Mouse (Mus musculus): Measurements from ENCODE around the gene Zfpl1.
"Not testable (repeated sequence)": the region's sequence is repeated elsewhere in the genome, so short reads cannot be mapped to it uniquely, and the experiment has no call there.

Gene Zfpl1

GRCm38 (mm10) chr19:6057313-6058096, 27.3 kb downstream of the Zfpl1 start, which contains the start of the genes Mrpl49 and Fau:
Mrpl49 (minus strand) TSS chr19:6057785.
Fau (plus strand) TSS chr19:6057844.
- peak; percentile 100 for DNase-seq

- no peak for DNase-seq
Observed at GRCm38 (mm10) chr19:6056696-6057095, 28.1 kb downstream of the Zfpl1 start.

GRCm38 (mm10) chr19:6054296-6054695, 30.5 kb downstream of the Zfpl1 start:
- no peak for DNase-seq

- no peak for DNase-seq
Observed at GRCm38 (mm10) chr19:6052516-6052915, 32.2 kb downstream of the Zfpl1 start.

- no peak for DNase-seq
Observed at GRCm38 (mm10) chr19:6048681-6049410, 35.9 kb downstream of the Zfpl1 start.

- DNase-seq, result no peak
Observed at GRCm38 (mm10) chr19:6047899-6048166, 36.9 kb downstream of the Zfpl1 start.

- DNase-seq, result no peak
Observed at GRCm38 (mm10) chr19:6047154-6047898, 37.4 kb downstream of the Zfpl1 start.

- peak; percentile 93 for DNase-seq
Observed at GRCm38 (mm10) chr19:6046294-6047153, 38.2 kb downstream of the Zfpl1 start, which contains the start of gene Syvn1. Syvn1 (plus strand) TSS chr19:6046576.

GRCm38 (mm10) chr19:6045366-6046293, 39.1 kb downstream of the Zfpl1 start:
- no peak for DNase-seq

- DNase-seq, result not testable (repeated sequence)
Observed at GRCm38 (mm10) chr19:6044102-6044501, 40.7 kb downstream of the Zfpl1 start.

- no peak for DNase-seq
Observed at GRCm38 (mm10) chr19:6042293-6042692, 42.5 kb downstream of the Zfpl1 start.

GRCm38 (mm10) chr19:6040002-6040401, 44.8 kb downstream of the Zfpl1 start:
- DNase-seq, result no peak

- DNase-seq, result no peak
Observed at GRCm38 (mm10) chr19:6038326-6038725, 46.4 kb downstream of the Zfpl1 start.

- DNase-seq, result no peak
Observed at GRCm38 (mm10) chr19:6037695-6038094, 47.1 kb downstream of the Zfpl1 start.

GRCm38 (mm10) chr19:6035966-6036585, 48.7 kb downstream of the Zfpl1 start:
- no peak for DNase-seq

All from kidney, postnatal 10 days (tissue).